Mouse (Mus musculus): Measurements from ENCODE around the gene Ipo13. TPM values are rescaled to one million over a fixed set of nuclear protein-coding genes. Genes with fewer than 3 reads are reported as not detected.

Gene Ipo13
- polyA plus RNA-seq, 1 experiment from 2014 or later = 39.0 TPM

- Histone ChIP-seq H3K9ac (no peak overlapping the region), H3K36me3 (peaks cover 29% of the 10 kb centered on the region), H3K9me3 (no peaks in the 10 kb centered on the region), H3K4me1 (peaks cover 29% of the 10 kb centered on the region), H3K4me3 (peak overlapping the region; percentile 81; the same call in 1 of the 2 replicates), H3K27ac (no peak overlapping the region), H3K27me3 (no peaks in the 10 kb centered on the region), H3K4me2 (peak overlapping the region; percentile 91)
- 89% methylated on average over 8 of the region's 8 CpGs for WGBS
- no peak for ATAC-seq (ENCODE audit: insufficient number of reproducible peaks, low FRiP score, low TSS enrichment, low read depth)
Observed at GRCm38 (mm10) chr4:117890750-117891149, 24.0 kb downstream of the Ipo13 start.

GRCm38 (mm10) chr4:117890031-117890430, 24.8 kb downstream of the Ipo13 start:
- H3K4me2 ChIP-seq = no peak overlapping the region
- no peaks in the 10 kb centered on the region for H3K9me3 ChIP-seq
- H3K27ac ChIP-seq = no peak overlapping the region
- 93% methylated on average over 14 of the region's 14 CpGs for WGBS
- H3K9ac ChIP-seq = no peak overlapping the region
- H3K27me3 ChIP-seq = no peaks in the 10 kb centered on the region
- H3K36me3 ChIP-seq = peaks cover 29% of the 10 kb centered on the region
- no peak overlapping the region for H3K4me3 ChIP-seq
- no peak for ATAC-seq (ENCODE audit: insufficient number of reproducible peaks, low FRiP score, low TSS enrichment, low read depth)
- H3K4me1 ChIP-seq = peaks cover 29% of the 10 kb centered on the region

GRCm38 (mm10) chr4:117889471-117889870, 25.3 kb downstream of the Ipo13 start:
- no peak overlapping the region for H3K9ac ChIP-seq
- WGBS = 91% methylated on average over 15 of the region's 15 CpGs
- H3K4me2 ChIP-seq = no peak overlapping the region
- H3K27me3 ChIP-seq = no peaks in the 10 kb centered on the region
- peaks cover 30% of the 10 kb centered on the region for H3K4me1 ChIP-seq
- H3K36me3 ChIP-seq = peaks cover 29% of the 10 kb centered on the region
- no peak overlapping the region for H3K27ac ChIP-seq
- ATAC-seq (ENCODE audit: insufficient number of reproducible peaks, low FRiP score, low TSS enrichment, low read depth) = no peak
- no peak overlapping the region for H3K4me3 ChIP-seq
- H3K9me3 ChIP-seq = no peaks in the 10 kb centered on the region

GRCm38 (mm10) chr4:117887920-117888319, 26.9 kb downstream of the Ipo13 start:
- H3K4me2 ChIP-seq = no peak overlapping the region
- H3K27me3 ChIP-seq = no peaks in the 10 kb centered on the region

GRCm38 (mm10) chr4:117887133-117887532, 27.7 kb downstream of the Ipo13 start, which contains the start of gene Atp6v0b:
Gene Atp6v0b (minus strand): TSS chr4:117887333.
- Histone ChIP-seq H3K27ac (peak within 1 kb of the TSS; percentile 71), H3K4me3 (peak within 1 kb of the TSS; percentile 94), H3K9me3 (no peaks in the 10 kb centered on the region), H3K4me1 (peaks cover 47% of the 10 kb centered on the region), H3K36me3 (peaks cover 26% of the 10 kb centered on the region), H3K4me2 (peak within 1 kb of the TSS; percentile 94), H3K27me3 (no peaks in the 10 kb centered on the region), H3K9ac (peak within 1 kb of the TSS; percentile 86)
- ATAC-seq (ENCODE audit: insufficient number of reproducible peaks, low FRiP score, low TSS enrichment, low read depth) = peak; percentile 82
- WGBS = under 1% methylated on average over 37 of the region's 37 CpGs

More at GRCm38 (mm10) chr4:117887920-117888319, 26.9 kb downstream of the Ipo13 start:
- no peak overlapping the region; the same call in 1 of the 2 replicates for H3K4me3 ChIP-seq
- peaks cover 26% of the 10 kb centered on the region for H3K36me3 ChIP-seq
- peaks cover 41% of the 10 kb centered on the region for H3K4me1 ChIP-seq
- 75% methylated on average over 2 of the region's 2 CpGs for WGBS
- no peak overlapping the region for H3K27ac ChIP-seq
- no peak overlapping the region for H3K9ac ChIP-seq
- H3K9me3 ChIP-seq = no peaks in the 10 kb centered on the region
- ATAC-seq (ENCODE audit: insufficient number of reproducible peaks, low FRiP score, low TSS enrichment, low read depth) = no peak

- Histone ChIP-seq H3K4me2 (peak overlapping the region; percentile 94), H3K4me3 (peak overlapping the region; percentile 94), H3K9ac (peak overlapping the region; percentile 86), H3K36me3 (peaks cover 26% of the 10 kb centered on the region), H3K27me3 (no peaks in the 10 kb centered on the region), H3K9me3 (no peaks in the 10 kb centered on the region), H3K4me1 (peaks cover 48% of the 10 kb centered on the region), H3K27ac (peak overlapping the region; percentile 71)
- ATAC-seq (ENCODE audit: insufficient number of reproducible peaks, low FRiP score, low TSS enrichment, low read depth) = no peak
- WGBS = 1% methylated on average over 23 of the region's 24 CpGs
Observed at GRCm38 (mm10) chr4:117886644-117887043, 28.2 kb downstream of the Ipo13 start.

- ATAC-seq (ENCODE audit: insufficient number of reproducible peaks, low FRiP score, low TSS enrichment, low read depth) = no peak
- peak overlapping the region; percentile 94 for H3K4me3 ChIP-seq
- H3K36me3 ChIP-seq = peaks cover 29% of the 10 kb centered on the region
- WGBS = 76% methylated on average over 9 of the region's 9 CpGs
- no peaks in the 10 kb centered on the region for H3K27me3 ChIP-seq
- H3K4me1 ChIP-seq = peaks cover 47% of the 10 kb centered on the region
- H3K9me3 ChIP-seq = no peaks in the 10 kb centered on the region
- peak overlapping the region; percentile 94 for H3K4me2 ChIP-seq
- no peak overlapping the region for H3K27ac ChIP-seq
- H3K9ac ChIP-seq = no peak overlapping the region
Observed at GRCm38 (mm10) chr4:117885994-117886393, 28.8 kb downstream of the Ipo13 start.

GRCm38 (mm10) chr4:117885093-117885492, 29.7 kb downstream of the Ipo13 start:
- peaks cover 37% of the 10 kb centered on the region for H3K36me3 ChIP-seq
- WGBS = 93% methylated on average over 10 of the region's 10 CpGs
- H3K27me3 ChIP-seq = no peaks in the 10 kb centered on the region
- ATAC-seq (ENCODE audit: insufficient number of reproducible peaks, low FRiP score, low TSS enrichment, low read depth) = no peak
- no peak overlapping the region for H3K27ac ChIP-seq
- no peak overlapping the region for H3K9ac ChIP-seq
- no peaks in the 10 kb centered on the region for H3K9me3 ChIP-seq
- peaks cover 43% of the 10 kb centered on the region for H3K4me1 ChIP-seq
- no peak overlapping the region for H3K4me2 ChIP-seq
- no peak overlapping the region for H3K4me3 ChIP-seq

GRCm38 (mm10) chr4:117884146-117884545, 30.7 kb downstream of the Ipo13 start:
- no peak overlapping the region for H3K27ac ChIP-seq
- peak overlapping the region; percentile 84 for H3K4me2 ChIP-seq
- no peak for ATAC-seq (ENCODE audit: insufficient number of reproducible peaks, low FRiP score, low TSS enrichment, low read depth)
- H3K4me1 ChIP-seq = peaks cover 43% of the 10 kb centered on the region
- no peak overlapping the region for H3K9ac ChIP-seq
- 100% methylated on average over 1 of the region's 1 CpGs for WGBS
- H3K4me3 ChIP-seq = peak overlapping the region; percentile 78; the same call in 1 of the 2 replicates
- no peaks in the 10 kb centered on the region for H3K27me3 ChIP-seq
- H3K36me3 ChIP-seq = peaks cover 40% of the 10 kb centered on the region
- no peaks in the 10 kb centered on the region for H3K9me3 ChIP-seq

GRCm38 (mm10) chr4:117882701-117883691, 31.8 kb downstream of the Ipo13 start, which contains the start of gene B4galt2:
Gene B4galt2 (minus strand): TSS chr4:117883487.
- Histone ChIP-seq H3K4me2 (peak within 1 kb of the TSS; percentile 84), H3K4me1 (peaks cover 43% of the 10 kb centered on the region), H3K27me3 (no peaks in the 10 kb centered on the region), H3K9me3 (no peaks in the 10 kb centered on the region), H3K9ac (peak within 1 kb of the TSS; percentile 82), H3K4me3 (peak within 1 kb of the TSS; percentile 78), H3K27ac (peak within 1 kb of the TSS; percentile 78), H3K36me3 (peaks cover 48% of the 10 kb centered on the region)
- peak; percentile 58; the same call in 1 of the 2 replicates for ATAC-seq (ENCODE audit: insufficient number of reproducible peaks, low FRiP score, low TSS enrichment, low read depth)
- WGBS = under 1% methylated on average over 76 of the region's 103 CpGs

- Histone ChIP-seq H3K4me1 (peaks cover 19% of the 10 kb centered on the region), H3K27me3 (no peaks in the 10 kb centered on the region), H3K9me3 (no peaks in the 10 kb centered on the region), H3K9ac (no peak overlapping the region), H3K4me3 (no peak overlapping the region), H3K36me3 (peaks cover 70% of the 10 kb centered on the region), H3K4me2 (no peak overlapping the region), H3K27ac (no peak overlapping the region)
- no peak for ATAC-seq (ENCODE audit: insufficient number of reproducible peaks, low FRiP score, low TSS enrichment, low read depth)
- WGBS = 77% methylated on average over 5 of the region's 5 CpGs
Observed at GRCm38 (mm10) chr4:117878703-117879102, 36.1 kb downstream of the Ipo13 start.

GRCm38 (mm10) chr4:117878301-117878700, 36.5 kb downstream of the Ipo13 start:
- Histone ChIP-seq H3K9me3 (no peaks in the 10 kb centered on the region), H3K4me3 (no peak overlapping the region), H3K36me3 (peaks cover 74% of the 10 kb centered on the region), H3K9ac (no peak overlapping the region), H3K27me3 (no peaks in the 10 kb centered on the region), H3K27ac (no peak overlapping the region), H3K4me2 (no peak overlapping the region), H3K4me1 (peaks cover 15% of the 10 kb centered on the region)
- WGBS = 56% methylated on average over 10 of the region's 10 CpGs
- ATAC-seq (ENCODE audit: insufficient number of reproducible peaks, low FRiP score, low TSS enrichment, low read depth) = no peak

Data from limb, embryonic 15.5 days (tissue).